Comparison of ENCODE assay signal across 14 mouse cellular contexts in the genomic region with DNA sequence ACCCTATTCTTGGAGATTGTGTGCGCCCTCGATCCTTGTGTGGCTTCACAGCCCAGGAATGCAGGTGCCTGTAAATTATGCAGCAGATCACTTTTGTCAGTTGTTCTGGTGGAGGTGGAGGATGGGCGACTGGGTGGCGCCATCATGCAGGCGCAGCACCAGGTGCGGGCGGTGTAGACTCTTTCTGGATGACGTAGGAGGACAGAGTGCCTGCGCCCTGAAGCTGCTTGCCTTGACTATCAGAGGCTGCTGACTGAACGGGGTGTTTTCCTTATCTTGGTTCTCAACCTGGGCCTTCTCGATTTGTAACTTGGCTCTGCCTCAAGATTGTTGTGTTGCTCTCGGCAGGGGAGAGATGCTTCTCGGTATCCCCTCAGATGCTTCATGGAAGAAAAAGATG. TPM values are rescaled to one million over a fixed set of nuclear protein-coding genes. Genes with fewer than 3 reads are reported as not detected.
DNase-seq lines count a peak whose midpoint lies in the region; ATAC-seq lines count a peak whose summit lies in the region.
"Had no signal": no experiment of that assay in that cellular context is flagged by ENCODE, and none has a peak within 500 bp of the region (broad histone marks: within the 10 kb centered on the region; RNA-seq: fewer than 3 reads in every experiment).

No protein-coding gene starts in this region.

- no peaks in the 10 kb centered on the region for H3K36me3 ChIP-seq in intestine, embryonic 15.5 days
- no peaks in the 10 kb centered on the region for H3K36me3 ChIP-seq in intestine, embryonic 16.5 days (ENCODE audit: control insufficient read depth, insufficient read depth, low read length)
- no peaks in the 10 kb centered on the region for H3K36me3 ChIP-seq in liver, embryonic 16.5 days (ENCODE audit: control insufficient read depth, insufficient read depth)
- no peaks in the 10 kb centered on the region for H3K36me3 ChIP-seq in kidney, embryonic 14.5 days (ENCODE audit: control insufficient read depth, insufficient read depth, low read length)
- H3K36me3 ChIP-seq: forebrain, embryonic 10.5 days; neural tube, embryonic 15.5 days had no signal

- H3K27me3 ChIP-seq in intestine, embryonic 15.5 days (replicated peaks) = no peaks in the 10 kb centered on the region
- no peaks in the 10 kb centered on the region for H3K27me3 ChIP-seq in intestine, embryonic 16.5 days (replicated peaks; ENCODE audit: control insufficient read depth, insufficient read depth, low read length)
- H3K27me3 ChIP-seq in liver, embryonic 16.5 days (ENCODE audit: control insufficient read depth, insufficient read depth, low read depth, low read length) = no peaks in the 10 kb centered on the region
- H3K27me3 ChIP-seq in kidney, embryonic 14.5 days (ENCODE audit: control insufficient read depth, insufficient read depth, low read length) = no peaks in the 10 kb centered on the region
- H3K27me3 ChIP-seq: neural tube, embryonic 15.5 days had no signal

- no peak overlapping the region for H3K4me3 ChIP-seq in intestine, embryonic 15.5 days (replicated peaks)
- no peak overlapping the region for H3K4me3 ChIP-seq in intestine, embryonic 16.5 days (ENCODE audit: low read length)
- no peak overlapping the region for H3K4me3 ChIP-seq in liver, embryonic 16.5 days (ENCODE audit: low read depth, low read length)
- H3K4me3 ChIP-seq in kidney, embryonic 14.5 days (ENCODE audit: low read length) = no peak overlapping the region
- H3K4me3 ChIP-seq: forebrain, embryonic 10.5 days; neural tube, embryonic 15.5 days had no signal

- peak; percentile 24 for DNase-seq in ES-CJ7 (ENCODE audit: low read depth, low spot score)
- DNase-seq in ovary, adult 18-20 months (ENCODE audit: low spot score) = no peak
- DNase-seq in left cerebral cortex, adult 11 months (ENCODE audit: low spot score) = no peak
- DNase-seq: cerebellum, adult 9-11 months; heart, adult 11 months; kidney, postnatal 10 days; lung, embryonic 14.5 days had no signal

- no peaks in the 10 kb centered on the region for H3K9me3 ChIP-seq in intestine, embryonic 15.5 days
- no peaks in the 10 kb centered on the region for H3K9me3 ChIP-seq in intestine, embryonic 16.5 days (ENCODE audit: control insufficient read depth, low read length)
- no peaks in the 10 kb centered on the region for H3K9me3 ChIP-seq in liver, embryonic 16.5 days (replicated peaks; ENCODE audit: control insufficient read depth, low read length)
- no peaks in the 10 kb centered on the region for H3K9me3 ChIP-seq in kidney, embryonic 14.5 days (ENCODE audit: control insufficient read depth, low read length)
- H3K9me3 ChIP-seq: forebrain, embryonic 10.5 days; neural tube, embryonic 15.5 days had no signal

- no peaks in the 10 kb centered on the region for H3K4me1 ChIP-seq in intestine, embryonic 15.5 days (replicated peaks)
- no peaks in the 10 kb centered on the region for H3K4me1 ChIP-seq in intestine, embryonic 16.5 days (ENCODE audit: control insufficient read depth, insufficient read depth, low read length)
- H3K4me1 ChIP-seq in liver, embryonic 16.5 days (ENCODE audit: control insufficient read depth, low read depth, low read length) = peaks cover 20% of the 10 kb centered on the region
- no peaks in the 10 kb centered on the region for H3K4me1 ChIP-seq in kidney, embryonic 14.5 days (ENCODE audit: control insufficient read depth, insufficient read depth, low read length)
- H3K4me1 ChIP-seq: neural tube, embryonic 15.5 days had no signal

- 77% methylated on average over 13 of the region's 13 CpGs for WGBS in intestine, embryonic 15.5 days
- 73% methylated on average over 13 of the region's 13 CpGs for WGBS in intestine, embryonic 16.5 days
- 39% methylated on average over 13 of the region's 13 CpGs for WGBS in liver, embryonic 16.5 days (ENCODE audit: insufficient replicate concordance)
- whole genome bisulfite sequencing in kidney, embryonic 14.5 days = 86% methylated on average over 13 of the region's 13 CpGs

- H3K27ac ChIP-seq in intestine, embryonic 15.5 days = no peak overlapping the region
- H3K27ac ChIP-seq in intestine, embryonic 16.5 days (ENCODE audit: low read length) = no peak overlapping the region
- peak overlapping the region; percentile 79 for H3K27ac ChIP-seq in liver, embryonic 16.5 days (ENCODE audit: low read length)
- no peak overlapping the region for H3K27ac ChIP-seq in kidney, embryonic 14.5 days (ENCODE audit: low read depth, low read length)
- H3K27ac ChIP-seq: forebrain, embryonic 10.5 days; neural tube, embryonic 15.5 days had no signal

- H3K9ac ChIP-seq in intestine, embryonic 15.5 days = no peak overlapping the region
- no peak overlapping the region for H3K9ac ChIP-seq in intestine, embryonic 16.5 days (ENCODE audit: low read depth, low read length)
- peak overlapping the region; percentile 38 for H3K9ac ChIP-seq in liver, embryonic 16.5 days (ENCODE audit: low read depth, low read length)
- no peak overlapping the region for H3K9ac ChIP-seq in kidney, embryonic 14.5 days (ENCODE audit: low read depth, low read length)
- H3K9ac ChIP-seq: lung, embryonic 14.5 days; neural tube, embryonic 15.5 days had no signal

- no peak overlapping the region for H3K4me2 ChIP-seq in intestine, embryonic 15.5 days (replicated peaks)
- H3K4me2 ChIP-seq in intestine, embryonic 16.5 days (ENCODE audit: low read depth, low read length) = no peak overlapping the region
- H3K4me2 ChIP-seq in liver, embryonic 16.5 days (ENCODE audit: low read depth, low read length) = peak overlapping the region; percentile 44
- no peak overlapping the region for H3K4me2 ChIP-seq in kidney, embryonic 14.5 days (replicated peaks; ENCODE audit: low read depth, low read length)
- H3K4me2 ChIP-seq: lung, embryonic 14.5 days; neural tube, embryonic 15.5 days had no signal

- peak; percentile 47; the same call in 1 of the 2 replicates for ATAC-seq in intestine, embryonic 15.5 days
- no peak for ATAC-seq in intestine, embryonic 16.5 days
- peak; percentile 81; the same call in 1 of the 2 replicates for ATAC-seq in common myeloid progenitor, adult 5-6 weeks (replicated peaks; ENCODE audit: low read depth, poor library complexity, severe bottlenecking)
- peak; percentile 100 for ATAC-seq in liver, embryonic 16.5 days (ENCODE audit: low read depth)
- no peak for ATAC-seq in kidney, embryonic 14.5 days (ENCODE audit: low FRiP score, low TSS enrichment)

RNA-seq across cellular contexts. Expression of a gene that starts 13.1 kb away (rescaled TPM):
- polyA plus RNA-seq in intestine, embryonic 15.5 days (2015; fragmentation: Nextera tagmentation; extraction: Ambion mirVana) = 13.2 and 13.8 TPM in 2 replicates
- polyA plus RNA-seq in intestine, embryonic 16.5 days (2015; fragmentation: Nextera tagmentation; extraction: Ambion mirVana) = 8.3 and 8.7 TPM in 2 replicates
- 12.1 and 16.6 TPM in 2 replicates for total RNA-seq in common myeloid progenitor, adult 5-6 weeks (2017)
- 17.7 and 18.4 TPM in 2 replicates for polyA plus RNA-seq in liver, embryonic 16.5 days (2015; fragmentation: Nextera tagmentation; extraction: Ambion mirVana)
- 18.0 and 22.1 TPM in 2 replicates for polyA plus RNA-seq in kidney, embryonic 14.5 days (2014; fragmentation: Nextera tagmentation; extraction: Ambion mirVana)

RNA-seq across cellular contexts. Expression of a gene that starts 55.0 kb away (rescaled TPM):
- 13.4 and 14.7 TPM in 2 replicates for polyA plus RNA-seq in intestine, embryonic 15.5 days (2015; fragmentation: Nextera tagmentation; extraction: Ambion mirVana)
- 15.4 and 20.2 TPM in 2 replicates for polyA plus RNA-seq in intestine, embryonic 16.5 days (2015; fragmentation: Nextera tagmentation; extraction: Ambion mirVana)
- total RNA-seq in common myeloid progenitor, adult 5-6 weeks (2017) = 14.6 and 22.5 TPM in 2 replicates
- polyA plus RNA-seq in liver, embryonic 16.5 days (2015; fragmentation: Nextera tagmentation; extraction: Ambion mirVana) = 18.7 and 19.1 TPM in 2 replicates
- polyA plus RNA-seq in kidney, embryonic 14.5 days (2014; fragmentation: Nextera tagmentation; extraction: Ambion mirVana) = 22.7 and 30.6 TPM in 2 replicates

Comparison
In these comparisons a context has a peak if more than half of its experiments do, and no peak if none do; other contexts are left out.
1. ATAC-seq: peak in intestine, embryonic 15.5 days (single experiment), common myeloid progenitor, adult 5-6 weeks (single experiment) and liver, embryonic 16.5 days (single experiment); none in intestine, embryonic 16.5 days (single experiment) and kidney, embryonic 14.5 days (single experiment).